ENCODE assay signal across 24 mouse cellular contexts in the genomic region with DNA sequence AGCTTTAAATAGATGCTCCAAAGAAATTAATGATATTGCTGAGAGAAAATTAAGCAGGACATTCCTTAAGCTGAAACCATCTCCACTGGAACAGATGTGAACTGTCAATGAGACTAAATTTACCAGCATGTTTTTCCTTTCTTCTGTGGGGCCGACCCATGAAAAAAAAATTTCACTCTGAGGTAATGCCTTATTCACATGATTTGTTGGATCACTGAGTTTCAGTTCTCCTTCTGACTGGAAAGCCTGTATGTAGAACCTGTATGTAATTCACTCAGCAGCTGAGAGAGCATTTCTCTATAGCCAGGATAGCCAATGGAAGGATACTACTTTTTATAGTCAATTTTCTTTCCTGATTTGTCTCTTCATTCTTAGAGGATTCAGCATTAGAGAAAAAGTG.
"Had no signal": no experiment of that assay in that cellular context is flagged by ENCODE, and none has a peak within 500 bp of the region (broad histone marks: within the 10 kb centered on the region; RNA-seq: fewer than 3 reads in every experiment).

No protein-coding gene starts in this region.

- ATAC-seq: forebrain, postnatal 0 days; hindbrain, postnatal 0 days; intestine, embryonic 16.5 days had no signal

- H3K36me3 ChIP-seq: heart, embryonic 13.5 days; heart, embryonic 15.5 days; hindbrain, embryonic 13.5 days; hindbrain, embryonic 15.5 days; kidney, embryonic 15.5 days; limb, embryonic 13.5 days; limb, embryonic 15.5 days had no signal

- H3K4me3 ChIP-seq: heart, adult 2 months; heart, embryonic 13.5 days; heart, embryonic 15.5 days; hindbrain, embryonic 13.5 days; hindbrain, embryonic 15.5 days; kidney, embryonic 15.5 days; limb, embryonic 13.5 days; limb, embryonic 15.5 days had no signal

- H3K9ac ChIP-seq: forebrain, postnatal 0 days; heart, embryonic 13.5 days; heart, embryonic 15.5 days; hindbrain, embryonic 13.5 days; hindbrain, embryonic 15.5 days; kidney, embryonic 15.5 days; limb, embryonic 13.5 days; limb, embryonic 15.5 days had no signal

- DNase-seq: forebrain, postnatal 0 days; gastrocnemius, postnatal 14 days; gastrocnemius, postnatal 36 days; heart, adult 11 months; heart, adult 2 months; heart, postnatal 14 days; heart, postnatal 36 days; kidney, adult 11 months; kidney, adult 8-10 months; kidney, postnatal 14 days; kidney, postnatal 36 days; layer of hippocampus, adult 9-11 months; layer of hippocampus, postnatal 36 days; left cerebral cortex, postnatal 4 days had no signal

- H3K27me3 ChIP-seq: heart, embryonic 13.5 days; heart, embryonic 15.5 days; hindbrain, embryonic 13.5 days; hindbrain, embryonic 15.5 days; kidney, embryonic 15.5 days; limb, embryonic 13.5 days; limb, embryonic 15.5 days had no signal

- H3K9me3 ChIP-seq: heart, embryonic 13.5 days; heart, embryonic 15.5 days; hindbrain, embryonic 13.5 days; hindbrain, embryonic 15.5 days; kidney, embryonic 15.5 days; limb, embryonic 13.5 days; limb, embryonic 15.5 days had no signal

- H3K27ac ChIP-seq: heart, adult 2 months; heart, embryonic 13.5 days; heart, embryonic 15.5 days; hindbrain, embryonic 13.5 days; hindbrain, embryonic 15.5 days; hindbrain, postnatal 0 days; kidney, embryonic 15.5 days; limb, embryonic 13.5 days; limb, embryonic 15.5 days had no signal

- H3K4me2 ChIP-seq: heart, embryonic 11.5 days; heart, embryonic 13.5 days; heart, embryonic 15.5 days; hindbrain, embryonic 13.5 days; hindbrain, embryonic 15.5 days; kidney, embryonic 15.5 days; limb, embryonic 13.5 days; limb, embryonic 15.5 days had no signal

- H3K4me1 ChIP-seq: heart, embryonic 13.5 days; heart, embryonic 15.5 days; hindbrain, embryonic 15.5 days; kidney, embryonic 15.5 days; limb, embryonic 13.5 days; limb, embryonic 15.5 days had no signal
